Mouse (Mus musculus) stomach, embryonic 15.5 days (tissue): Measurements from ENCODE around the gene Dcun1d4. TPM values are rescaled to one million over a fixed set of nuclear protein-coding genes. Genes with fewer than 3 reads are reported as not detected.
"Not testable (repeated sequence)": the region's sequence is repeated elsewhere in the genome, so short reads cannot be mapped to it uniquely, and the experiment has no call there.

Source experiments
- ATAC-seq: fragments of 200-750 bp; cut with Nextera tagmentation; 2 replicates; pipeline ENCODE4 v1.8.0; 2017; ENCODE audit warnings: low read depth, moderate number of reproducible peaks, moderate TSS enrichment; ENCODE audit not compliant: insufficient read depth, low FRiP score
- H3K27ac ChIP-seq: fragments of 300-500 bp; sonication (generic); 2 replicates; pipeline ENCODE4 v1.5.1; 2015; ENCODE audit warnings: mild to moderate bottlenecking, inconsistent platforms
- H3K27me3 ChIP-seq: fragments of 300-500 bp; sonication (generic); replicated peaks from 2 replicates; pipeline ENCODE4 v1.6.1; 2015; ENCODE audit warnings: inconsistent platforms
- H3K36me3 ChIP-seq: fragments of 300-500 bp; sonication (generic); 2 replicates; pipeline ENCODE4 v1.6.1; 2015; ENCODE audit warnings: inconsistent platforms
- H3K4me1 ChIP-seq: fragments of 300-500 bp; sonication (generic); 2 replicates; pipeline ENCODE4 v1.6.1; 2015; ENCODE audit warnings: inconsistent platforms
- H3K4me2 ChIP-seq: fragments of 300-500 bp; sonication (generic); 2 replicates; pipeline ENCODE4 v1.6.1; 2015; ENCODE audit warnings: mild to moderate bottlenecking, inconsistent platforms
- H3K4me3 ChIP-seq: fragments of 300-500 bp; sonication (generic); replicated peaks from 2 replicates; pipeline ENCODE4 v1.5.1; 2015; ENCODE audit warnings: inconsistent platforms
- H3K9ac ChIP-seq: fragments of 300-500 bp; sonication (generic); 2 replicates; pipeline ENCODE4 v1.6.1; 2015; ENCODE audit warnings: inconsistent platforms
- H3K9me3 ChIP-seq: fragments of 300-500 bp; sonication (generic); 2 replicates; pipeline ENCODE4 v1.6.1; 2016; ENCODE audit warnings: inconsistent platforms
- WGBS: fragments of 180-500 bp; shearing (Covaris S2); methylation state at CpG from one replicate; pipeline ENCODE4 v1.1.7; 2015; 5-methylcytosine and 5-hydroxymethylcytosine counted together
- polyA plus RNA-seq: library from polyadenylated mRNA; unstranded; fragments of >200 nt; fragmentation: Nextera tagmentation; extraction: Ambion mirVana; gene quantifications from 2 replicates; pipeline ENCODE4 v1.2.1, GENCODE M21; 2015

Dcun1d4 gene
- polyA plus RNA-seq, 1 experiment from 2014 or later, result 19.1 TPM

- not testable (repeated sequence) for ATAC-seq
- 77% methylated on average over 1 of the region's 1 CpGs for WGBS
Measured at GRCm38 (mm10) chr5:73482381-73482780, 1.6 kb downstream of the Dcun1d4 start.

GRCm38 (mm10) chr5:73484016-73484615, 3.3 kb downstream of the Dcun1d4 start:
- H3K4me2 ChIP-seq, result no peak overlapping the region

More at GRCm38 (mm10) chr5:73482381-73482780, 1.6 kb downstream of the Dcun1d4 start:
- H3K4me1 ChIP-seq, H3K36me3 ChIP-seq, H3K9me3 ChIP-seq, H3K4me3 ChIP-seq, H3K9ac ChIP-seq, H3K4me2 ChIP-seq, H3K27me3 ChIP-seq, H3K27ac ChIP-seq: not testable (repeated sequence)

GRCm38 (mm10) chr5:73486451-73486850, 5.7 kb downstream of the Dcun1d4 start:
- Histone ChIP-seq H3K27me3 (no peaks in the 10 kb centered on the region), H3K4me2 (no peak overlapping the region), H3K9me3 (no peaks in the 10 kb centered on the region), H3K4me3 (no peak overlapping the region), H3K27ac (no peak overlapping the region), H3K36me3 (no peaks in the 10 kb centered on the region), H3K9ac (no peak overlapping the region), H3K4me1 (no peaks in the 10 kb centered on the region)
- 52% methylated on average over 4 of the region's 4 CpGs for WGBS
- ATAC-seq, result no peak

More at GRCm38 (mm10) chr5:73484016-73484615, 3.3 kb downstream of the Dcun1d4 start:
- no peaks in the 10 kb centered on the region for H3K27me3 ChIP-seq
- WGBS, result 76% methylated on average over 5 of the region's 5 CpGs
- no peak for ATAC-seq
- H3K4me1 ChIP-seq, result no peaks in the 10 kb centered on the region
- no peaks in the 10 kb centered on the region for H3K9me3 ChIP-seq
- no peak overlapping the region for H3K4me3 ChIP-seq
- H3K9ac ChIP-seq, result no peak overlapping the region
- no peak overlapping the region for H3K27ac ChIP-seq
- H3K36me3 ChIP-seq, result no peaks in the 10 kb centered on the region

GRCm38 (mm10) chr5:73489915-73490314, 9.1 kb downstream of the Dcun1d4 start:
- 5% methylated on average over 14 of the region's 14 CpGs for WGBS
- Histone ChIP-seq H3K36me3 (no peaks in the 10 kb centered on the region), H3K9ac (peak overlapping the region; percentile 32; the same call in 1 of the 2 replicates), H3K4me3 (peak overlapping the region; percentile 94), H3K4me2 (peak overlapping the region; percentile 82), H3K4me1 (peaks cover 4% of the 10 kb centered on the region; the same call in 1 of the 2 replicates), H3K27ac (peak overlapping the region; percentile 89), H3K27me3 (no peaks in the 10 kb centered on the region), H3K9me3 (no peaks in the 10 kb centered on the region)
- ATAC-seq, result no peak

GRCm38 (mm10) chr5:73490596-73491073, 9.8 kb downstream of the Dcun1d4 start:
- WGBS, result under 1% methylated on average over 37 of the region's 37 CpGs

GRCm38 (mm10) chr5:73491074-73491836, 10.5 kb downstream of the Dcun1d4 start:
- H3K36me3 ChIP-seq, result no peaks in the 10 kb centered on the region
- no peaks in the 10 kb centered on the region for H3K27me3 ChIP-seq
- H3K4me2 ChIP-seq, result peak overlapping the region; percentile 97
- ATAC-seq, result peak; percentile 20; the same call in 1 of the 2 replicates
- no peaks in the 10 kb centered on the region for H3K9me3 ChIP-seq
- peaks cover 4% of the 10 kb centered on the region; the same call in 1 of the 2 replicates for H3K4me1 ChIP-seq
- H3K4me3 ChIP-seq, result peak overlapping the region; percentile 94
- peak overlapping the region; percentile 93 for H3K27ac ChIP-seq
- H3K9ac ChIP-seq, result peak overlapping the region; percentile 61
- WGBS, result under 1% methylated on average over 68 of the region's 70 CpGs

More at GRCm38 (mm10) chr5:73490596-73491073, 9.8 kb downstream of the Dcun1d4 start:
- H3K27ac ChIP-seq, result peak overlapping the region; percentile 93
- no peaks in the 10 kb centered on the region for H3K9me3 ChIP-seq
- H3K36me3 ChIP-seq, result no peaks in the 10 kb centered on the region
- H3K27me3 ChIP-seq, result no peaks in the 10 kb centered on the region
- peaks cover 4% of the 10 kb centered on the region; the same call in 1 of the 2 replicates for H3K4me1 ChIP-seq
- H3K4me3 ChIP-seq, result peak overlapping the region; percentile 94
- ATAC-seq, result peak; percentile 97
- peak overlapping the region; percentile 32; the same call in 1 of the 2 replicates for H3K9ac ChIP-seq
- peak overlapping the region; percentile 97 for H3K4me2 ChIP-seq

GRCm38 (mm10) chr5:73491837-73492720, 11.3 kb downstream of the Dcun1d4 start:
- Histone ChIP-seq H3K4me3 (peak overlapping the region; percentile 94), H3K27ac (peak overlapping the region; percentile 93), H3K4me1 (peaks cover 4% of the 10 kb centered on the region; the same call in 1 of the 2 replicates), H3K27me3 (no peaks in the 10 kb centered on the region), H3K4me2 (peak overlapping the region; percentile 97), H3K9me3 (no peaks in the 10 kb centered on the region), H3K36me3 (no peaks in the 10 kb centered on the region), H3K9ac (peak overlapping the region; percentile 32; the same call in 1 of the 2 replicates)
- ATAC-seq, result peak; percentile 64
- WGBS, result under 1% methylated on average over 58 of the region's 59 CpGs

GRCm38 (mm10) chr5:73497401-73497800, 16.6 kb downstream of the Dcun1d4 start:
- no peak for ATAC-seq
- WGBS, result 74% methylated on average over 3 of the region's 3 CpGs

GRCm38 (mm10) chr5:73498559-73498958, 17.8 kb downstream of the Dcun1d4 start:
- Histone ChIP-seq H3K9me3 (no peaks in the 10 kb centered on the region), H3K9ac (no peak overlapping the region), H3K4me2 (no peak overlapping the region), H3K36me3 (no peaks in the 10 kb centered on the region), H3K27ac (no peak overlapping the region), H3K27me3 (no peaks in the 10 kb centered on the region), H3K4me1 (no peaks in the 10 kb centered on the region), H3K4me3 (no peak overlapping the region)
- no peak for ATAC-seq
- WGBS, result 74% methylated on average over 8 of the region's 8 CpGs

More at GRCm38 (mm10) chr5:73497401-73497800, 16.6 kb downstream of the Dcun1d4 start:
- Histone ChIP-seq H3K9ac (no peak overlapping the region), H3K4me2 (no peak overlapping the region), H3K9me3 (no peaks in the 10 kb centered on the region), H3K27me3 (no peaks in the 10 kb centered on the region), H3K4me3 (no peak overlapping the region), H3K27ac (no peak overlapping the region), H3K4me1 (peaks cover 4% of the 10 kb centered on the region; the same call in 1 of the 2 replicates), H3K36me3 (no peaks in the 10 kb centered on the region)

- WGBS, result 77% methylated on average over 7 of the region's 7 CpGs
- Histone ChIP-seq H3K4me3 (no peak overlapping the region), H3K4me1 (no peaks in the 10 kb centered on the region), H3K9ac (no peak overlapping the region), H3K4me2 (no peak overlapping the region), H3K27me3 (no peaks in the 10 kb centered on the region), H3K36me3 (no peaks in the 10 kb centered on the region), H3K27ac (no peak overlapping the region), H3K9me3 (no peaks in the 10 kb centered on the region)
- ATAC-seq, result no peak
Measured at GRCm38 (mm10) chr5:73500867-73501440, 20.2 kb downstream of the Dcun1d4 start.

GRCm38 (mm10) chr5:73502422-73502821, 21.6 kb downstream of the Dcun1d4 start:
- Histone ChIP-seq H3K36me3 (no peaks in the 10 kb centered on the region), H3K9ac (no peak overlapping the region), H3K4me1 (no peaks in the 10 kb centered on the region), H3K4me2 (no peak overlapping the region), H3K27ac (no peak overlapping the region), H3K9me3 (no peaks in the 10 kb centered on the region), H3K4me3 (no peak overlapping the region), H3K27me3 (no peaks in the 10 kb centered on the region)
- WGBS, result 85% methylated on average over 9 of the region's 9 CpGs
- ATAC-seq, result no peak
